Mouse (Mus musculus) hindbrain, embryonic 16.5 days (tissue): ENCODE data around the gene Phf13. TPM values are rescaled to one million over a fixed set of nuclear protein-coding genes. Genes with fewer than 3 reads are reported as not detected.

Experiments
- ATAC-seq: fragments of 200-750 bp; cut with Nextera tagmentation; 2 replicates; pipeline ENCODE4 v1.8.0; 2017; ENCODE audit warnings: moderate TSS enrichment, moderate library complexity
- H3K27ac ChIP-seq: fragments of 300-500 bp; sonication (generic); 2 replicates; pipeline ENCODE4 v1.5.1; 2014; ENCODE audit warnings: low read depth, mild to moderate bottlenecking, control low read depth, low read length, moderate library complexity
- H3K27me3 ChIP-seq: fragments of 300-500 bp; sonication (generic); replicated peaks from 2 replicates; pipeline ENCODE4 v1.6.1; 2014; ENCODE audit warnings: low read length; ENCODE audit not compliant: control insufficient read depth, insufficient read depth
- H3K36me3 ChIP-seq: fragments of 300-500 bp; sonication (generic); 2 replicates; pipeline ENCODE4 v1.6.1; 2014; ENCODE audit warnings: mild to moderate bottlenecking, low read length, moderate library complexity, mixed read lengths; ENCODE audit not compliant: control insufficient read depth, insufficient read depth
- H3K4me1 ChIP-seq: fragments of 300-500 bp; sonication (generic); 2 replicates; pipeline ENCODE4 v1.6.1; 2014; ENCODE audit warnings: low read depth, low read length; ENCODE audit not compliant: control insufficient read depth, insufficient read depth
- H3K4me2 ChIP-seq: fragments of 300-500 bp; sonication (generic); 2 replicates; pipeline ENCODE4 v1.6.1; 2014; ENCODE audit warnings: mild to moderate bottlenecking, low read length, control low read depth, moderate library complexity
- H3K4me3 ChIP-seq: fragments of 300-500 bp; sonication (generic); 2 replicates; pipeline ENCODE4 v1.5.1; 2014; ENCODE audit warnings: mild to moderate bottlenecking, low read length, control low read depth, moderate library complexity
- H3K9ac ChIP-seq: fragments of 300-500 bp; sonication (generic); 2 replicates; pipeline ENCODE4 v1.6.1; 2014; ENCODE audit warnings: low read depth, mild to moderate bottlenecking, control low read depth, low read length, moderate library complexity
- H3K9me3 ChIP-seq: fragments of 300-500 bp; sonication (generic); 2 replicates; pipeline ENCODE4 v1.6.1; 2014; ENCODE audit warnings: mild to moderate bottlenecking, low read length, moderate library complexity; ENCODE audit not compliant: control insufficient read depth
- WGBS: fragments of 180-500 bp; shearing (Covaris S2); extraction: QIAGEN DNeasy Blood & Tissue Kit; methylation state at CpG from one replicate; pipeline ENCODE4 v1.1.7; 2014; 5-methylcytosine and 5-hydroxymethylcytosine counted together
- polyA plus RNA-seq: library from polyadenylated mRNA; unstranded; fragments of >200 nt; fragmentation: Nextera tagmentation; extraction: Ambion mirVana; gene quantifications from 2 replicates; pipeline ENCODE4 v1.2.1, GENCODE M21; 2015

Gene Phf13
- polyA plus RNA-seq, 1 experiment from 2014 or later: 21.3 TPM

DNA sequence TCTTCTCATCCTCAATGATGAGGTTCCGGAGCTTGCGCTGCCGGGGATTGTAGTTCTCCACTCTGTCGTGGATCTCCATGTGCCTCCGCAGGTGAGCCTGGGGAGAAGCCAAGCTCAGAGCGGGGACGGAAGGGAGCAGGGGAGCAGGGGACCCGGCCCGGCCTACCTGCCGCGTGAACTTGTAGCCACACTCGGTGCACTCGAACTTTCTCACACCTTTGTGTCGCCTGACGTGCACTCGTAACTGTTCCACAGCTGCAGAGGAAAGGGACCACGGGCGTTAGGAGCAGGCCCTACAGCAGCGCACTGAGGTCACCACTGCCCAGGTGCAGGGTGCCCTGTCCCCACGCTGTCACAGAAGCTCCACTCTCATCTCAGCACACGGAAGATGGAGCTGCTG lies 24.0 kb upstream of the Phf13 start:
- WGBS: 90% methylated on average over 21 of the region's 21 CpGs
- Histone ChIP-seq H3K27ac (no peak overlapping the region), H3K36me3 (peaks cover 38% of the 10 kb centered on the region)

DNA sequence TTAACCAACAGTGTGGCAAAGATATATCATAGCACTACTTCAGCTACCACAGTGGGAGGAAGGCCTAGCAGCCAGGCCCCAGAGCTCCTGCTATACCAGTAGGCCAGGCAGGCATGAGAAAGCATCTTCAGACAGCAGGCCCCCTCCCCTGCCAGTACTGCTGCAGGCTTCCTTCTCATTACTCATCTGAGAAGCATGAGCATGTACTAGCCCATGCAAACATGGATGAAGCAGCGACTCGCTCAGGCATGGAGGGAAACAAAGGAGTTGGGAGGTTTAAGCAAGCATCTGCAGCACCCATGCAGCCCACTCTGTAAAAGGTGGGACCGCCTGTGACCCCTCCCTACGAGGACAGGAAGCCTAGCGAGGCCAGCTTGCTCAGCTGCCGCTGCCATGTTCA lies 23.0 kb upstream of the Phf13 start:
- Histone ChIP-seq H3K9ac (no peak overlapping the region), H3K4me2 (no peak overlapping the region), H3K4me1 (no peaks in the 10 kb centered on the region; the same call in 1 of the 2 replicates), H3K27ac (no peak overlapping the region), H3K36me3 (peaks cover 39% of the 10 kb centered on the region), H3K9me3 (no peaks in the 10 kb centered on the region), H3K27me3 (no peaks in the 10 kb centered on the region), H3K4me3 (no peak overlapping the region)
- ATAC-seq: no peak
- WGBS: 89% methylated on average over 6 of the region's 6 CpGs

More for the DNA sequence above, 24.0 kb upstream of the Phf13 start:
- H3K27me3 ChIP-seq: no peaks in the 10 kb centered on the region
- ATAC-seq: no peak
- no peaks in the 10 kb centered on the region for H3K9me3 ChIP-seq
- H3K4me3 ChIP-seq: no peak overlapping the region
- peaks cover 6% of the 10 kb centered on the region for H3K4me1 ChIP-seq
- H3K9ac ChIP-seq: no peak overlapping the region
- no peak overlapping the region for H3K4me2 ChIP-seq

DNA sequence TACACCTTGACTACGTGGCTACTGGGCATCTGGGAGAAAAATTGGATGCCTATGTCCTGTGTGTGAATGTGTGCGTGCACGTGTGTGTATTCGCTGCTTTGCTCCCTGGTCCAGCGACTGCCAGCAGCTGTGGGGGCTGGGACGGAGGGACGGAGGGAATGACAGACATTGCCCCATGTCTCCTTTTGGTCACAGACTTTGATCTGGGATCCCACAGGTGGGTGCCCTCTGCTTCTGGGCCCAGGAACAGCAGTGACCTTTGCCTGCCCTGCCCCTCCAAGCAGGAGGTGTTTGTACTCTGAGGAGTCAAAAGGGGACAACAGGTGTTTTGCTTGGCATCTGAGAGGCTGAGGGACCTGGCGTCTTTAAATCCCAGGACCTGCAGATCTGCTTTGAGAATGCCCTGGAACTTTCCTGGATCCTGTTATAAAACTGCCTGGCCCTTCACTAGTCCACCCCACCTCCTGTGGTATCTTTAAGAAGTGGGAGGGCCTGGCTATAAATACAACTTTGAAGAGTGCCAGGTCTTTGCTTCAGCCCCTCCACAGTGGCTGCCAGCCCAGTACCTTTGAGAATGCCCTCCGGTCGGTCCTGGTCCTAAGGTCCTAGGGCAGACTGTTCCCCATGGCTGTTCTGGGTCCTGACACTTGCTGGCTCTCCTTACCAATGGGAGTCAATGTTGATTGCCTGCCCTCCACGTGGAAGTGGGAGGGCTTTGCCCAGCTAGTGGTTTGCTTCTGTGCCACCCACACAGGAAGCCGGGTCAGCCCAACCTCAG lies 17.2 kb upstream of the Phf13 start:
- 89% methylated on average over 12 of the region's 12 CpGs for WGBS

DNA sequence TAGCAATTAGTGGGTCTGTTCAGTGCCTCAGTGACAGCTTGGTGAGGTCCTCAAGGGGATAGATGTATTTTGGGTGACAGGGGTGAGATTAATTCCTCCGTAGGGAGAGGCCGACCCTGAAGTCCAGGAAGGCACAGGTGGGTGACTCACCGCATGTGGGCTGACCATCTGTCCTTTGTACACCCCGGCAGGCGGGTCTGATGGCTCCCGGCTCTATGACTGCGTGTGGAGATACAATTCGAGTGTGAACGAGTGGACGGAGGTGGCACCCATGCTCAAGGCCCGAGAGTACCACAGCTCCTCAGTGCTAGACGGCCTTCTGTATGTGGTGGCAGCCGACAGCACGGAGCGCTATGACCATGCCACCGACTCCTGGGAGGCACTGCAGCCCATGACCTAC lies 16.1 kb upstream of the Phf13 start:
- no peak for ATAC-seq
- no peak overlapping the region for H3K9ac ChIP-seq
- H3K27me3 ChIP-seq: no peaks in the 10 kb centered on the region; the same call in none of the 2 replicates
- peaks cover 11% of the 10 kb centered on the region; the same call in 1 of the 2 replicates for H3K36me3 ChIP-seq
- H3K4me2 ChIP-seq: no peak overlapping the region
- 95% methylated on average over 16 of the region's 16 CpGs for WGBS
- H3K27ac ChIP-seq: no peak overlapping the region
- H3K4me3 ChIP-seq: no peak overlapping the region
- no peaks in the 10 kb centered on the region for H3K9me3 ChIP-seq
- peaks cover 29% of the 10 kb centered on the region for H3K4me1 ChIP-seq

More for the DNA sequence above, 17.2 kb upstream of the Phf13 start:
- Histone ChIP-seq H3K27ac (no peak overlapping the region), H3K4me3 (no peak overlapping the region), H3K9me3 (no peaks in the 10 kb centered on the region), H3K4me2 (no peak overlapping the region), H3K4me1 (peaks cover 20% of the 10 kb centered on the region), H3K36me3 (peaks cover 11% of the 10 kb centered on the region; the same call in 1 of the 2 replicates), H3K27me3 (no peaks in the 10 kb centered on the region; the same call in none of the 2 replicates), H3K9ac (no peak overlapping the region)
- no peak for ATAC-seq

DNA sequence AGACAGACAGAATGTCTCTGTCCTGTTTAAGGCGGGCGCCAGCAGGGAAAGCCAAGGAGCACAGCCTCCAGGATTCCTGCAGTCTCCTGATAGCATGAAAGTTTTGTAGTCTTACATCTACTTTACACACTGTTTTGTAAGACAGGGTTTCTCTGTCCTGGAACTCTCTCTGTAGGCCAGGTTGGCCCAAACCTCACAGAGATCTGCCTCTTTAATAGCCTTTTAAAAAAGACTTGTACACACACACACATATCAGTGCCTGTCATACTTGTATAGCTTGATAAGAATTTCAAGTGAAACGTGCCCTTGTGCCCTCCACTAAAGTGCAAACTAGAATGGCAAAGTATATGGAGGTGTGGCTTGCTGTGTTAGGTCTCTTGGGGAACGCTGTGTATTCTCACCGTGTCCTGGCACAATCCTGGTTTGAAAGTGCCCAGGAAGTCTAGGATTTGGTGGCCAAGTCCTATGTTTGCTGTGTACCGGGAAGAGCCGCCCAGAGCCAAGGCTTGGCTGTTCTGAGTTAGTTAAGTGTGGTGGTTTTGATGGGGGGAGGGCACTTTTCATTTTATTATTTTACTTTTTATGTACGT lies 15.2 kb upstream of the Phf13 start:
- peaks cover 7% of the 10 kb centered on the region for H3K27me3 ChIP-seq
- peak overlapping the region; percentile 78 for H3K4me3 ChIP-seq
- WGBS: 81% methylated on average over 8 of the region's 8 CpGs
- peaks cover 29% of the 10 kb centered on the region for H3K4me1 ChIP-seq
- peak overlapping the region; percentile 99 for H3K4me2 ChIP-seq
- H3K9me3 ChIP-seq: no peaks in the 10 kb centered on the region
- H3K27ac ChIP-seq: no peak overlapping the region
- H3K9ac ChIP-seq: peak overlapping the region; percentile 74
- H3K36me3 ChIP-seq: peaks cover 11% of the 10 kb centered on the region; the same call in 1 of the 2 replicates
- ATAC-seq: no peak

DNA sequence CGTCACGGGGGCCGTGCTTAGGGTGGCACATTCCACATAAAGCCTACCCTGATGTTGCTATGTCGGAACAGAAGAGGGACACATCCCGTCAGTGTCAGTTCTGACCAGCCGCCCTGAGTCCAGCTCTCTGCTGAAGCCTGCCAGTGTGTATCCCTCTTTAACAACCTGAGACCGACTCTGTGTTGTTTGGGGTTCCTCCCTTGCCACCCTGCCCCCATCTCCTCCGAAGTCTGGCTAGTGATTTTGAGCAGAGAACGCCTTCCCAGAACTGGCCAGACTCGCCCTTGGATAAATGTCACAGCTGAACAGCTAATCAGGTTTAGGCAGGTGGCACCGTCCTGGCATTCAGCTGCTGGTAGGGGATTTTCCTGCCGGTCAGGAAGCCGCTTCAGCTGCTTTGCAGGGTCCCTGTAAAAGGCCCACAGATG lies 14.7 kb upstream of the Phf13 start:
- Histone ChIP-seq H3K27ac (no peak overlapping the region), H3K9ac (peak overlapping the region; percentile 74), H3K4me1 (peaks cover 29% of the 10 kb centered on the region), H3K36me3 (peaks cover 9% of the 10 kb centered on the region; the same call in 1 of the 2 replicates), H3K27me3 (peaks cover 8% of the 10 kb centered on the region), H3K4me2 (peak overlapping the region; percentile 99), H3K4me3 (peak overlapping the region; percentile 78), H3K9me3 (no peaks in the 10 kb centered on the region)
- 10% methylated on average over 13 of the region's 13 CpGs for WGBS
- ATAC-seq: no peak

DNA sequence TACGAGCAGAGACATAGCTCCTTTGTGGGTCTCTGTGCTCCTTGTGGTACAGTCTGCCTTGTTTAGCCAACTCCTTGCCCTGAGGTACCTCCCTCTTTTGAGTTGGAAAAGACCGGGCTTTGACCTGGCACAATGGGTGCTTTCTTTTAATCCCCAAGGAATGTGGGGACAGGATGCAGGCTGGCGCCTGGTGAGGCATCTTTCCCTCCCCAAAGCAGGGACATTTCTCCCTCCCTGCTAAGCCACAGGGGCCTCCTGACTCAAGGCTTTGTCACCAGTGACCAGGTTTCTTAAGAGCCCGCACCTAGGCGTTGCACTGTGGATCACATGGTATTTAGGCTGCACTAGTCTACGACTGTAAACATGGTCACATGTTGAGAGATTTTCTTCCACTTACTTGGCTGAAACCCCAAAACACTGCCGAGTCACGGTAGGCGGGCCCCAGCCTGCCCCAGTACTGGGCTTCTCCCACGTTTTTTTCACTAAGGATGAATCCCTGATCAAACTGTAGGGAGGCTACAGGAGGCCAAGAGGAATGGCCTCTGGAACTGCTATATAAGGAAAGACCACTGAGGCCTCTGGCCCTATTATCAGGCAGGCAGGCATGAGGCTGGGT lies 14.1 kb upstream of the Phf13 start:
- no peaks in the 10 kb centered on the region for H3K9me3 ChIP-seq
- H3K4me2 ChIP-seq: peak overlapping the region; percentile 99
- H3K4me3 ChIP-seq: peak overlapping the region; percentile 78
- peaks cover 29% of the 10 kb centered on the region for H3K4me1 ChIP-seq
- 2% methylated on average over 10 of the region's 10 CpGs for WGBS
- no peak overlapping the region for H3K27ac ChIP-seq
- H3K9ac ChIP-seq: peak overlapping the region; percentile 74
- H3K27me3 ChIP-seq: peaks cover 8% of the 10 kb centered on the region
- ATAC-seq: 0 out of 2 replicates have a peak, but pooled peaks have one; percentile 10
- peaks cover 4% of the 10 kb centered on the region; the same call in 1 of the 2 replicates for H3K36me3 ChIP-seq

DNA sequence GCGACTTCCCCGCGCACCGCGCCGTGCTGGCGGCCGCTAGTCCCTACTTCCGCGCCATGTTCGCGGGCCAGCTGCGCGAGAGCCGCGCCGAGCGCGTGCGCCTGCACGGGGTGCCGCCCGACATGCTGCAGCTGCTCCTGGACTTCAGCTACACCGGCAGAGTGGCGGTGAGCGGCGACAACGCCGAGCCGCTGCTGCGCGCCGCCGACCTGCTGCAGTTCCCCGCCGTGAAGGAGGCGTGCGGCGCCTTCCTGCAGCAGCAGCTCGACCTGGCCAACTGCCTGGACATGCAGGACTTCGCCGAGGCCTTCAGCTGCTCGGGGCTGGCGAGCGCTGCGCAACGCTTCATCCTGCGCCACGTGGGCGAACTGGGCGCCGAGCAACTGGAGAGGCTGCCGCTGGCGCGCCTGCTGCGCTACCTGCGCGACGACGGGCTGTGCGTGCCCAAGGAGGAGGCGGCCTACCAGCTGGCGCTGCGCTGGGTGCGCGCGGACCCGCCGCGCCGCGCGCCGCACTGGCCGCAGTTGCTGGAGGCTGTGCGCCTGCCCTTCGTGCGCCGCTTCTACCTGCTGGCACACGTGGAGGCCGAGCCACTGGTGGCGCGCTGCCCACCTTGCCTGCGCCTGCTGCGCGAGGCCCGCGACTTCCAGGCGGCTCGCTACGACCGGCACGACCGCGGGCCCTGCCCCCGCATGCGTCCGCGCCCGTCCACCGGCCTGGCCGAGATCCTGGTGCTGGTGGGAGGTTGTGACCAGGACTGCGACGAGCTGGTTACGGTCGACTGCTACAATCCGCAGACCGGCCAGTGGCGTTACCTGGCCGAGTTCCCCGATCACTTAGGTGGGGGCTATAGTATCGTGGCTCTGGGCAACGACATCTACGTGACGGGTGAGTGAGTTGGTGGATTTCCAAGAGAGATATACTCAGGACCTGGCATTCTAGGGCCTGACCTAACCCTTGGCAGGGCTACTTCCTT lies 13.3 kb upstream of the Phf13 start:
- under 1% methylated on average over 79 of the region's 115 CpGs for WGBS
- H3K36me3 ChIP-seq: no peaks in the 10 kb centered on the region
- peak overlapping the region; percentile 99 for H3K4me2 ChIP-seq
- peaks cover 29% of the 10 kb centered on the region for H3K4me1 ChIP-seq
- H3K9ac ChIP-seq: peak overlapping the region; percentile 74
- peaks cover 8% of the 10 kb centered on the region for H3K27me3 ChIP-seq
- H3K9me3 ChIP-seq: no peaks in the 10 kb centered on the region
- H3K4me3 ChIP-seq: peak overlapping the region; percentile 78
- peak overlapping the region; percentile 82 for H3K27ac ChIP-seq
- peak; percentile 77 for ATAC-seq
